Mouse (Mus musculus): ENCODE measurements around the gene Il4ra. TPM values are rescaled to one million over a fixed set of nuclear protein-coding genes. Genes with fewer than 3 reads are reported as not detected.

Gene Il4ra
- total and polyA plus RNA-seq, 2 experiments from 2014 or later, result 4.1 to 6.9 TPM

- no peaks in the 10 kb centered on the region for H3K4me1 ChIP-seq (ENCODE audit: insufficient read depth)
- H3K9ac ChIP-seq, result no peak overlapping the region
- no peak for DNase-seq
- no peaks in the 10 kb centered on the region for H3K9me3 ChIP-seq (ENCODE audit: low read length)
- H3K27ac ChIP-seq (ENCODE audit: low read depth, low read length), result no peak overlapping the region
- no peak overlapping the region for H3K4me2 ChIP-seq (ENCODE audit: low read depth)
- no peaks in the 10 kb centered on the region for H3K36me3 ChIP-seq (ENCODE audit: insufficient read depth)
- H3K4me3 ChIP-seq (ENCODE audit: low read depth, low read length), result no peak overlapping the region
- no peak for TF ChIP-seq CTCF (IDR thresholded peaks at IDR 0.05; ENCODE audit: low read depth)
- ATAC-seq, result no peak
- WGBS, result 78% methylated on average over 3 of the region's 3 CpGs
- H3K27me3 ChIP-seq (ENCODE audit: insufficient read depth, low read length), result no peaks in the 10 kb centered on the region; the same call in 1 of the 2 replicates
Observed at GRCm38 (mm10) chr7:125539351-125539750, 12.6 kb upstream of the Il4ra start.

GRCm38 (mm10) chr7:125541026-125541425 is 10.9 kb upstream of the Il4ra start:
- H3K27ac ChIP-seq (ENCODE audit: low read depth, low read length), result no peak overlapping the region
- H3K4me2 ChIP-seq (ENCODE audit: low read depth), result no peak overlapping the region
- H3K9ac ChIP-seq, result no peak overlapping the region
- DNase-seq (no peak), ATAC-seq (no peak)
- no peaks in the 10 kb centered on the region; the same call in 1 of the 2 replicates for H3K27me3 ChIP-seq (ENCODE audit: insufficient read depth, low read length)
- H3K4me3 ChIP-seq (ENCODE audit: low read depth, low read length), result no peak overlapping the region
- WGBS, result 88% methylated on average over 1 of the region's 1 CpGs
- no peaks in the 10 kb centered on the region for H3K9me3 ChIP-seq (ENCODE audit: low read length)
- TF ChIP-seq CTCF (IDR thresholded peaks at IDR 0.05; ENCODE audit: low read depth), result no peak
- H3K36me3 ChIP-seq (ENCODE audit: insufficient read depth), result no peaks in the 10 kb centered on the region
- no peaks in the 10 kb centered on the region for H3K4me1 ChIP-seq (ENCODE audit: insufficient read depth)

DNA sequence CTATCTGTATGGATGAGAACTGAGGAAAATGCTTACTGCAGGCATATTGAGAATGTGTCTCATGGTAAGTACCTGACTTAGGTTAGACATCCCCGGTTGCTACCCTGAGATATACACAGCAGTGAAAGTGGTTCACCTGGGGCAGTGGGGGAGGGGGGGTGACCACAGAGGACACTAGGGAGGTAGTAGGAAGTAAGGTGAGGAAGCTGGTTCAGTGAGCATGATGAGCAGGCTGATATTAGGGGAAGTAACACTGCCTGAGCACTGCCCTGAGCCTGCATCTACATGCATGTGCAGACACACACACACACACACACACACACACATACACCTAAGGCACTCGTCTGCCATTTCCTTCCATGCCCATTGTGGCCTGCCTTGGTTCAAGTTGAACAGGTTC is 10.1 kb upstream of the Il4ra start:
- no peak overlapping the region for H3K4me3 ChIP-seq (ENCODE audit: low read depth, low read length)
- WGBS, result 80% methylated on average over 2 of the region's 2 CpGs
- DNase-seq (no peak), ATAC-seq (no peak)
- H3K4me2 ChIP-seq (ENCODE audit: low read depth), result no peak overlapping the region
- H3K27ac ChIP-seq (ENCODE audit: low read depth, low read length), result no peak overlapping the region
- no peak overlapping the region for H3K9ac ChIP-seq
- H3K36me3 ChIP-seq (ENCODE audit: insufficient read depth), result no peaks in the 10 kb centered on the region
- no peaks in the 10 kb centered on the region for H3K4me1 ChIP-seq (ENCODE audit: insufficient read depth)
- H3K9me3 ChIP-seq (ENCODE audit: low read length), result no peaks in the 10 kb centered on the region
- no peaks in the 10 kb centered on the region; the same call in 1 of the 2 replicates for H3K27me3 ChIP-seq (ENCODE audit: insufficient read depth, low read length)
- no peak for TF ChIP-seq CTCF (IDR thresholded peaks at IDR 0.05; ENCODE audit: low read depth)

- 43% methylated on average over 11 of the region's 11 CpGs for WGBS
- ATAC-seq (no peak), DNase-seq (no peak)
- no peak overlapping the region for H3K27ac ChIP-seq (ENCODE audit: low read depth, low read length)
- H3K4me2 ChIP-seq (ENCODE audit: low read depth), result no peak overlapping the region
- no peaks in the 10 kb centered on the region for H3K9me3 ChIP-seq (ENCODE audit: low read length)
- no peaks in the 10 kb centered on the region for H3K4me1 ChIP-seq (ENCODE audit: insufficient read depth)
- no peak overlapping the region for H3K9ac ChIP-seq
- no peaks in the 10 kb centered on the region for H3K36me3 ChIP-seq (ENCODE audit: insufficient read depth)
- H3K4me3 ChIP-seq (ENCODE audit: low read depth, low read length), result no peak overlapping the region
- no peak for TF ChIP-seq CTCF (IDR thresholded peaks at IDR 0.05; ENCODE audit: low read depth)
- H3K27me3 ChIP-seq (ENCODE audit: insufficient read depth, low read length), result no peaks in the 10 kb centered on the region; the same call in 1 of the 2 replicates
Observed at GRCm38 (mm10) chr7:125542335-125543050, 9.4 kb upstream of the Il4ra start.

GRCm38 (mm10) chr7:125543497-125543896 is 8.4 kb upstream of the Il4ra start:
- Histone ChIP-seq H3K4me3 (ENCODE audit: low read depth, low read length) (no peak overlapping the region), H3K27ac (ENCODE audit: low read depth, low read length) (no peak overlapping the region), H3K36me3 (ENCODE audit: insufficient read depth) (no peaks in the 10 kb centered on the region), H3K9ac (no peak overlapping the region), H3K27me3 (ENCODE audit: insufficient read depth, low read length) (no peaks in the 10 kb centered on the region; the same call in 1 of the 2 replicates), H3K4me1 (ENCODE audit: insufficient read depth) (no peaks in the 10 kb centered on the region), H3K4me2 (ENCODE audit: low read depth) (no peak overlapping the region), H3K9me3 (ENCODE audit: low read length) (no peaks in the 10 kb centered on the region)
- ATAC-seq (no peak), DNase-seq (no peak)
- no peak for TF ChIP-seq CTCF (IDR thresholded peaks at IDR 0.05; ENCODE audit: low read depth)
- 71% methylated on average over 3 of the region's 3 CpGs for WGBS

DNA sequence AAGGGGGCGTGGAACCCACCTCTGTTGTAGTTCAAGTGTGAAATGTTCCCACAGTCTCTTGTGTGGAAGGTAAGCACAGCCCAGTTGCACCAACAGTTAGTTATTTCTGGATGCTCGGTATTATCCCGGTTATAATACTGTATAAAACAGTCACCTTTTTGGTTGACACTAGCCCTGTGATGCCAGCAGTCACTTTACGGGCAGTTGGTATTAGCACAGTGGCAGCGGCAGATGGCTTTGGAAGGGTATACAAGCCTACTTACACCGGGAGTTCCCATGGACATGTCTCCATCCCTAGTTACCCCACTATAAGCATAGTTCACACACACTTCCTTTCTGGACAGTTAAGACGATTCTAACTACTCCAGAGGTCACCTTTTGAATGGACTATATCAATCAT is 6.6 kb upstream of the Il4ra start:
- DNase-seq, result no peak
- Histone ChIP-seq H3K36me3 (ENCODE audit: insufficient read depth) (no peaks in the 10 kb centered on the region), H3K4me2 (ENCODE audit: low read depth) (no peak overlapping the region), H3K4me3 (ENCODE audit: low read depth, low read length) (no peak overlapping the region), H3K27ac (ENCODE audit: low read depth, low read length) (no peak overlapping the region), H3K9ac (no peak overlapping the region), H3K4me1 (ENCODE audit: insufficient read depth) (no peaks in the 10 kb centered on the region), H3K9me3 (ENCODE audit: low read length) (no peaks in the 10 kb centered on the region), H3K27me3 (ENCODE audit: insufficient read depth, low read length) (no peaks in the 10 kb centered on the region; the same call in 1 of the 2 replicates)
- WGBS, result 88% methylated on average over 7 of the region's 7 CpGs
- no peak for TF ChIP-seq CTCF (IDR thresholded peaks at IDR 0.05; ENCODE audit: low read depth)
- ATAC-seq, result no peak

- Histone ChIP-seq H3K9ac (no peak overlapping the region), H3K27me3 (ENCODE audit: insufficient read depth, low read length) (peaks cover 3% of the 10 kb centered on the region), H3K9me3 (ENCODE audit: low read length) (no peaks in the 10 kb centered on the region), H3K27ac (ENCODE audit: low read depth, low read length) (no peak overlapping the region), H3K4me1 (ENCODE audit: insufficient read depth) (peaks cover 4% of the 10 kb centered on the region; the same call in 1 of the 2 replicates), H3K36me3 (ENCODE audit: insufficient read depth) (no peaks in the 10 kb centered on the region), H3K4me2 (ENCODE audit: low read depth) (no peak overlapping the region), H3K4me3 (ENCODE audit: low read depth, low read length) (no peak overlapping the region)
- DNase-seq (no peak), ATAC-seq (no peak)
- no peak for TF ChIP-seq CTCF (IDR thresholded peaks at IDR 0.05; ENCODE audit: low read depth)
- 87% methylated on average over 6 of the region's 6 CpGs for WGBS
Observed at GRCm38 (mm10) chr7:125546727-125547126, 5.2 kb upstream of the Il4ra start.

All from forebrain, postnatal 0 days (tissue).